Mouse (Mus musculus) cerebellum, postnatal 10 days (tissue): ENCODE results near the gene Smad5.

Source experiments
- DNase-seq, 2 experiments: peaks; one replicate each; pipeline ENCODE4 v3.0.0; 2021; ENCODE audit warnings: mixed read lengths in 2 of 2

Smad5 gene

GRCm38 (mm10) chr13:56702469-56703221 is at the start of gene Smad5:
Gene Smad5, plus strand, starts transcription at chr13:56703010.
- peak; percentile 95 to 97 for DNase-seq

GRCm38 (mm10) chr13:56654176-56654575 is 48.6 kb upstream of the Smad5 start:
- no peak for DNase-seq

- peak; percentile 86 to 89 for DNase-seq
These were observed 44.8 kb upstream of the Smad5 start for GRCm38 (mm10) chr13:56657946-56658512.

DNA sequence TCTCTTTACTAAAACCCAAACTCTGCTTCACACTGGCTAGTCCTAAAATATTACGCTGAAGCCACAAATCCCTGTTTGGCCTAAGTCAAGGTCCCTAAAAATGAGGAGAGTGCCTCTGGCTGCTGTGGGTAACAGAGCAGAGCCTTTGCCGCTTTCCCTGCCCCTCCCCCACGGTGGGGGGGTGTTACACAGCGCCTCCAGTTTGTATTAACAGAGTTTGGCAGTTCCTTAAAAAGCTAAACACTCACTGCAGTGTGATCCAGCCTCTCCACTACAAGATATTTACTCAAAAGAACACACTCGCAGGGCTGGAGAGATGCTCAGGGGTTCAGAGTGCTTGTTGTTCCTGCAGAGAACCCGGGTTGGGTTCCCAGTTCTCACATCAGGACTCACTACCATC is 43.9 kb upstream of the Smad5 start:
- no peak for DNase-seq

DNA sequence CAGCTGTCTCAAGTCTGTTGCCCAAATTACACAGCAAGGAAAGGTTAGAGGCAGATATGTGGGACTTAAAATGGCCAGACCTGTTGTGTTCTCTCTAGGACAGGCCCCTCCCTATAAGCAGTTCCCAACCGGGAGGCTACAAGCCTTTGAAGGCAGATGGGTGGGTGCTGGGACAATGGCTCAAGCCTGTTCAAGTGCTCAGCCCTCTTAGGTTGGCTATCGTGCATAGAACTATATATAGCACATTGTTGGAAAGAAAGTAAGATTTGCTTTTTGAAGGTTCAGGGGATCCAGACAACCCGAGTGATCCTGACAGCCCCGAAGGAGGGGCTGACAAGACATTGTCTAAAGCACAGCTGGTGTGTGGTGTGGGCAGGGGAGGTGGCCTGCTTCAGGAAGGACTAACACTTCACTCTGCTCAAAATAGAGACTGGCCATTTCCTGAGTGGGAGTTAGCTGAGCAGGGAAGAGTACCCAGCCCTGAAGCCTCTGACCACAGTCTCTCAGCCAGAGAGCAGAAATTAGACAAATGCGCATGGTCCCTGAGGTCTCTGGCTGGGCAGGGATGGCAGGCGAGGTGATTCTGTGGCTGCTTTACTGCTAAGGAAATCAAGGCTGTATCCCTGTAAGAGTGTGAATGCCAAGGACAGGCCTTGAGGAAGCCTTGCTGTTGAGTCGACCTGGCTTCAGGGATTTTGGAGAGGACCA is 40.7 kb upstream of the Smad5 start:
- DNase-seq, result no peak

- peak; percentile 24 to 25 for DNase-seq
These were observed 38.3 kb upstream of the Smad5 start for GRCm38 (mm10) chr13:56664256-56665170.

DNA sequence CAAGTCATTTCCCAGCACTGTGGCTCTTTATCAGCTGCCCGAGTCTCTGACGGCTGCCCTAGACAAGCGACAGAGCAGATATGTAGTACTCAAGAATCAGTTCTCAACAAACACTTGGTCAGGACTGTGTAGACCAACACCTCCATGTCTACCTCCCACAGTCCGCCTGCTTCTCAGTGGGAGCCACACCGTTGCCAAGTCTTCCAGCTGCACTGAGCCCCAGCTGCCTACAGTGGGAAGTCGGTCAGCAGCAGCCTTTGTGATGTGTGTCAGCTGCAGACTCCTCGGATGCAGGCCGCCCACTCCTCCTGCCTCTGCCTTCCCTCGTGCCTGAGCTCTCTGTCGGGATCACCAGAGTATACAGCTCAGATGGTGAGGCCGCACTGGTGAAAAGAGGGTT is 31.6 kb upstream of the Smad5 start:
- DNase-seq, result peak; percentile 37 to 50

DNA sequence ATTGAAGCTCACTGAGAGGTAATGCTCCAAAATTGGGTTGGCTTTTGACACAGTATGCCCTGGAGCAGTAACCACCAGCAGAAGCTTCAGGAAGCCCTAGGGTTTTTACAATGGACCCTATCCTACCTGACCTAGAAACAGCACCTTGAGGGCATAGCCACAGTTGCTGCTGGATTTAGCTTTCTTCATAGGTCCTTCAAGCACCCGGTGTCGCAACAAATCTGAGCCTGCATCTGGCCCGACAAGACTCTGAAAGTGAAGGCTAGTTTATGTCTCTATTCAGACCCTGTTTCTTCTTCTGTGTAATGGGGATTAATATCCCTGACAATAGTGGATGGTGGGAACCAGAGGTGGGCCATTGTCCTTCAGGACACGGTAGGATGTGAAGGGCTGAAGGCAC is 25.1 kb upstream of the Smad5 start:
- DNase-seq, result no peak

GRCm38 (mm10) chr13:56678188-56678787 is 24.5 kb upstream of the Smad5 start:
- DNase-seq, result peak; percentile 36 to 44

GRCm38 (mm10) chr13:56678826-56679504 is 23.8 kb upstream of the Smad5 start:
- no peak for DNase-seq

DNA sequence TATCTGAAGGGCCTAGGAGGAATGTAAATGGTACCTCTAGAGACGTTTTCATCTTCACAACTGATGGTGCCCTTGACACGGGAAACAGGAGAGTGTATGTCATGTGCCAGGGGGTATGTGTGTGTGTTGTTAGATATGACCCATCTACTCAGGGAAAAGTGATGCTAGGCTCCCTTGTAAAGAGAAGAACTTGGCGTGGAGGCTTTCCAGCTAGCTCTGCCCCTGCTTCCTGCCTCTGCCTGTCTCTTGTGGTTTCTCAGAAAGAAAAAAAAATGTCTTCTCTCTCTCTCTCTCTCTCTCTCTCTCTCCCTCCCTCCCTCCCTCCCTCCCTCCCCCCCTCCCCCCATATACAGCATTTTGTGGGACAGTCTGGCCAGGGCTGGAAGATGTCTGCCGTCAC is 20.9 kb upstream of the Smad5 start:
- DNase-seq, result peak in 1 of 2 experiments; percentile 32

DNA sequence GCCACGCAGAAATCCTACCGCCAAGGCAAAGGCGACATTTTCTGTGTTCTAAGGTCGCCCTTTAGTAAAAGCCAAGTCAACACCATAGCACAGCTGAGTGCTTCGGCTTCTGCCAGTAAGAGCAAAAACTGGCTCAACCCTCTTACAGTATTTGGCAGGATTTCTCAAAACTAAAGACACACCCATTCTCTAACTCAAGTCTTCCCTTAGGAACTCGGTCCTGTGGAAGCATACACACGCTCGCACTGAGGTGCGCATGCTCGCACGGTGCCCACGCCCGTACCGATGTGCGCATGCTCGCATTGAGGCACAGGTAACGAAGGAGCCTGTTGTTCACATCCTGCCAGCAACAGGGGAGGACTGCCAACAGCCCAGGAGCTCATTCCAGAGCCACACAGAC is 20.5 kb upstream of the Smad5 start:
- DNase-seq, result peak; percentile 86 to 91

- DNase-seq, result peak; percentile 65 to 67
These were observed 19.5 kb upstream of the Smad5 start for GRCm38 (mm10) chr13:56683306-56683705.

GRCm38 (mm10) chr13:56692011-56692410 is 10.8 kb upstream of the Smad5 start:
- no peak for DNase-seq

- no peak for DNase-seq
These were observed 10.2 kb upstream of the Smad5 start for GRCm38 (mm10) chr13:56692644-56693043.

- DNase-seq, result no peak
These were observed 7.1 kb upstream of the Smad5 start for GRCm38 (mm10) chr13:56695701-56696100.

DNA sequence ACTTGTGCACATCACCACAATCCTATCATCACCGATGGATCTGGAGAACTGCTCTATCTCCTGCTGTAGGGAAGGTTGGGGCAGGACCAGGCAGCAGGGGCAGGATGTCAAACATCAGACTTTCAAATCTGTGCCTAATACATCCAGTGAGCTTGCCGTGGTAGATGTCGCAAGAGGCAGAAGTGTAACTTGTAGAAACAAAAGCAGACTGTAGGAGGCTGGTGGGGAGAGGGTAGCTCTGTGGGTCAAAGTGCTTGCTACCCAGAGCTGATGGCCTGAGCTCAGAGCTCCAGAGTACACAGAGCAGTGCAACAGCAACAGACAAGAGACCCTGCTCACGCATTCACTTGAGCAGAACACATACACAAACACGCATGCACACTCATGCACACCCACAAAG is 6.1 kb upstream of the Smad5 start:
- no peak for DNase-seq

DNA sequence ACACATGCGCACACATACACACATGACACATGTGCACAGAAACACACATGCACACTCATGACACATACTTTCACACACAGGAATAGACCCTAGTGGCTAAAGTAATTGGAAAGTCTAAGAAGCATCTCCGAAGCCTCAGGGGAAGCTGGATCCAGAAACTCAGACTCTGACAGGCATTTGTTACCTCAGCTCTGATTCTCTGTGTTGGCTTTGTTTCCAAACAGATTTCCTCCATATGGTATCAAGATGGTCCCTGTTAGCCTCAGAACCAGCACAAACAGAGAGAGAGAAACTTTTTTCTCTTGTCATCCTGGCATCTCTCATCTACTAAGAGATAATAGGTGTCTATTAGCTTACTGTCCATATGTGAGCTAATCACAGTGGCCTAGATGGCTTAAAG is 5.6 kb upstream of the Smad5 start:
- no peak for DNase-seq

- peak; percentile 62 to 67 for DNase-seq
These were observed 4.4 kb upstream of the Smad5 start for GRCm38 (mm10) chr13:56698391-56698790.

DNA sequence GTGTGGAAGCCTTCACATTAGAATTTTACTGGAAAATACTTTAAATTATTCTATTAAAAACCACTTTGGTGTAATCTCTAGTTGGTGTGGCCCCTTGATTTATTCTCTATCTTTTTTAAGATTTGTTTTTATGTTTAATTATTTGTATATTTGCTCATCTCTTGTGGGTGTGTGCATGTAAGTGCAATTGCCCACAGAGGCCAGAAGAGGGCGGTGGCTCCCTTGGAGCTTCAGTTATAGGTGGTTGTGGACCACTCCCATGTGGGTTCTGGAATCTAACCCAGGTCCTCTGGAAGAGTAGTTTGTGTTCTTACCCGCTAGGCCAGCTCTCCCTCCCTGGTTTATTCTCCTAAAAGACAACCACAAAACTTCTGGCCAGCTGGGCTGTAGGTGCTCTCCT is 3.4 kb upstream of the Smad5 start:
- DNase-seq, result no peak

GRCm38 (mm10) chr13:56700981-56701380 is 1.8 kb upstream of the Smad5 start:
- DNase-seq, result no peak

DNA sequence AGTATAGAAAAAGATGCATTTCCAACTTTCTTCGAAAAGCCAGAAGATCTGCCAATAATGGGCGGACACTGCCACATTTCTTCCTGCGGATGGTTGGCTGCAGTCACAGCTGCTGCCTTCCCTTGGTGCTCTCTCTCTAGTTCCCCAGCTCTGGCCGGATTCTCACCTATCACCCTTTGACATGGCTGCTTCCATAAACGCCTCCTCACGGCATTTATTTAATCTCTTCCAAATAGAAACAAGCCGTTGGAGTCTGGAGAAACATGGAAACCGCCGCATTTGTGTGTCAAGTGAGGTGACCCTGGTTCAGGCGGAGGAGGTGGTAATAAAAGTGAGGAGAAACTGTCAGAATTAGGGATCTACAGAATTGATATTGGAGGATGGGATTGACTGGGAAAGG is 886 bp upstream of the Smad5 start:
- DNase-seq, result no peak
